Mouse (Mus musculus) kidney, adult 2 months (tissue): ENCODE data around the gene Polr2a. TPM values are rescaled to one million over a fixed set of nuclear protein-coding genes. Genes with fewer than 3 reads are reported as not detected.

ENCODE experiments used
- DNase-seq: peaks from one replicate; pipeline ENCODE4 v3.0.0; 2021
- H3K27ac ChIP-seq: fragments of 200-500 bp; 2 replicates; pipeline ENCODE4 v1.5.1; 2012; ENCODE audit warnings: low read depth, low read length, control low read depth, inconsistent platforms; ENCODE audit not compliant: insufficient read depth
- H3K27me3 ChIP-seq: fragments of 200-500 bp; replicated peaks from 2 replicates; pipeline ENCODE4 v1.6.1; 2012; ENCODE audit warnings: mild to moderate bottlenecking, moderate library complexity, low read length, inconsistent platforms; ENCODE audit not compliant: control insufficient read depth, insufficient read depth
- H3K36me3 ChIP-seq: fragments of 200-500 bp; 2 replicates; pipeline ENCODE4 v1.6.1; 2012; ENCODE audit warnings: mild to moderate bottlenecking, moderate library complexity, low read length, inconsistent platforms; ENCODE audit not compliant: control insufficient read depth, insufficient read depth
- H3K4me1 ChIP-seq: fragments of 200-500 bp; 2 replicates; pipeline ENCODE4 v1.6.1; 2011; ENCODE audit warnings: low read length; ENCODE audit not compliant: control insufficient read depth, insufficient read depth
- H3K4me3 ChIP-seq: fragments of 200-500 bp; 2 replicates; pipeline ENCODE4 v1.5.1; 2011; ENCODE audit warnings: mild to moderate bottlenecking, low read depth, low read length, control low read depth; ENCODE audit not compliant: insufficient read depth
- CTCF ChIP-seq: fragments of 200-500 bp; conservative IDR thresholded peaks from 2 replicates; pipeline ENCODE4 v1.5.1; 2011; ENCODE audit warnings: low read depth, mild to moderate bottlenecking, control low read depth, low read length, moderate library complexity, mixed read lengths; ENCODE audit not compliant: insufficient read depth, insufficient read length
- POLR2A ChIP-seq: fragments of 200-500 bp; IDR thresholded peaks from one replicate; pipeline ENCODE4 v1.6.1; 2011; ENCODE audit warnings: low read depth, low read length, control low read depth
- WGBS: fragments of 180-500 bp; shearing (Covaris S2); methylation state at CpG from one replicate; pipeline ENCODE4 v1.1.7; 2018; 5-methylcytosine and 5-hydroxymethylcytosine counted together
- polyA plus RNA-seq: library from polyadenylated mRNA; depleted of rRNA; stranded (reverse); fragments of >200 nt; gene quantifications from 2 replicates; pipeline ENCODE4 v1.2.3, GENCODE M21; 2012

Gene Polr2a
- polyA plus RNA-seq, 1 experiment = 37.8 TPM

- no peak for TF ChIP-seq POLR2A
- TF ChIP-seq CTCF = no peak
- Histone ChIP-seq H3K4me3 (no peak overlapping the region), H3K27ac (no peak overlapping the region), H3K36me3 (no peaks in the 10 kb centered on the region), H3K4me1 (peaks cover 6% of the 10 kb centered on the region), H3K27me3 (no peaks in the 10 kb centered on the region; the same call in 1 of the 2 replicates)
- 90% methylated on average over 7 of the region's 7 CpGs for WGBS
- no peak for DNase-seq
These were observed 39.5 kb upstream of the Polr2a start for GRCm38 (mm10) chr11:69797924-69798323.

- H3K27me3 ChIP-seq = no peaks in the 10 kb centered on the region
- DNase-seq = no peak
- no peak overlapping the region for H3K4me3 ChIP-seq
- H3K27ac ChIP-seq = no peak overlapping the region
- 6% methylated on average over 13 of the region's 13 CpGs for WGBS
- no peaks in the 10 kb centered on the region for H3K36me3 ChIP-seq
- no peak for TF ChIP-seq CTCF
- no peak for TF ChIP-seq POLR2A
- peaks cover 1% of the 10 kb centered on the region; the same call in 1 of the 2 replicates for H3K4me1 ChIP-seq
These were observed 37.6 kb upstream of the Polr2a start for GRCm38 (mm10) chr11:69795983-69796435.

GRCm38 (mm10) chr11:69795168-69795982, 36.9 kb upstream of the Polr2a start, which contains the start of gene Chrnb1:
Gene Chrnb1, minus strand, starts transcription at chr11:69795943.
- TF ChIP-seq CTCF (no peak), POLR2A (no peak)
- no peaks in the 10 kb centered on the region for H3K27me3 ChIP-seq
- 1% methylated on average over 52 of the region's 52 CpGs for WGBS
- H3K4me1 ChIP-seq = no peaks in the 10 kb centered on the region
- H3K36me3 ChIP-seq = no peaks in the 10 kb centered on the region
- peak; percentile 99 for DNase-seq
- H3K4me3 ChIP-seq = peak within 1 kb of the TSS; percentile 56
- peak within 1 kb of the TSS; percentile 39; the same call in 1 of the 2 replicates for H3K27ac ChIP-seq

GRCm38 (mm10) chr11:69793429-69793828, 35.0 kb upstream of the Polr2a start:
- 75% methylated on average over 5 of the region's 5 CpGs for WGBS
- TF ChIP-seq CTCF (no peak), POLR2A (no peak)

GRCm38 (mm10) chr11:69791420-69791819, 33.0 kb upstream of the Polr2a start:
- H3K36me3 ChIP-seq = no peaks in the 10 kb centered on the region
- H3K4me1 ChIP-seq = no peaks in the 10 kb centered on the region
- H3K27me3 ChIP-seq = no peaks in the 10 kb centered on the region
- no peak overlapping the region for H3K4me3 ChIP-seq
- DNase-seq = no peak
- WGBS = 76% methylated on average over 5 of the region's 5 CpGs
- TF ChIP-seq CTCF (no peak), POLR2A (no peak)
- H3K27ac ChIP-seq = no peak overlapping the region

More at GRCm38 (mm10) chr11:69793429-69793828, 35.0 kb upstream of the Polr2a start:
- H3K36me3 ChIP-seq = no peaks in the 10 kb centered on the region
- H3K4me3 ChIP-seq = no peak overlapping the region
- no peak for DNase-seq
- H3K27me3 ChIP-seq = no peaks in the 10 kb centered on the region
- H3K4me1 ChIP-seq = no peaks in the 10 kb centered on the region
- H3K27ac ChIP-seq = no peak overlapping the region

DNA sequence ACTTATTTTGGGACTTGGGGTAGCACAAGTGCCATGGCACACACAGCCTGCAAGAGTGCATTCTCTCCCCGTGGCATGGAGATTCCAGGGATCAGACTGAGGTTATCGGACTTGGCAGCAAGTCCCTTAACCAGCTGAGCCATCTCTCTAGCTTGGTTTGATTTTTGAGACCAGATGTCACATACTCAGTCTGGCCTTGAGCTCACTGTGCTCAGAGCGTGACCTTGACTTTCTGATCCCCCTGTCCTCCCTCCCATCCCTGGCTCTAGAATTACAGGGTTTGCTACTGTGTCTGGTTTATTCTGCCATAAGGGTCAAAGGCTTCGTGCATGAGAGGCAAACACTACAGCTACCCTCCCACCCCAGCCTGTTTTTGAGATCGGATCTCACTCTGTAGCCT, 31.0 kb upstream of the Polr2a start:
- Histone ChIP-seq H3K27me3 (no peaks in the 10 kb centered on the region), H3K27ac (no peak overlapping the region), H3K36me3 (no peaks in the 10 kb centered on the region), H3K4me3 (no peak overlapping the region), H3K4me1 (peaks cover 5% of the 10 kb centered on the region; the same call in 1 of the 2 replicates)
- WGBS = 54% methylated on average over 5 of the region's 5 CpGs
- TF ChIP-seq POLR2A (no peak), CTCF (no peak)
- no peak for DNase-seq

GRCm38 (mm10) chr11:69787306-69787705, 28.9 kb upstream of the Polr2a start:
- Histone ChIP-seq H3K4me1 (peaks cover 5% of the 10 kb centered on the region; the same call in 1 of the 2 replicates), H3K36me3 (no peaks in the 10 kb centered on the region), H3K4me3 (no peak overlapping the region), H3K27ac (no peak overlapping the region), H3K27me3 (no peaks in the 10 kb centered on the region)
- TF ChIP-seq POLR2A = no peak
- no peak for TF ChIP-seq CTCF
- 86% methylated on average over 5 of the region's 5 CpGs for WGBS
- no peak for DNase-seq
